Mouse (Mus musculus) lung, postnatal 25 days (tissue): Measurements from ENCODE around the gene Cdnf.
A peak's percentile ranks its signal among the peaks of the same experiment; 100 is the strongest.

Experiments
- DNase-seq: peaks from one replicate; pipeline ENCODE4 v3.0.0; 2022; ENCODE audit warnings: low spot score

Cdnf gene

GRCm38 (mm10) chr2:3512552-3513454 lies at the start of gene Cdnf, which contains the start of the genes Gm45902 and Hspa14:
Gene Cdnf, plus strand, starts transcription at chr2:3513030.
Gene Gm45902, minus strand, starts transcription at chr2:3512790.
Gene Hspa14, minus strand, starts transcription at chr2:3512814.
- peak; percentile 98 for DNase-seq

- DNase-seq = no peak
Observed at GRCm38 (mm10) chr2:3473891-3474290, 38.9 kb upstream of the Cdnf start.

GRCm38 (mm10) chr2:3474361-3474805 lies 38.4 kb upstream of the Cdnf start:
- peak; percentile 36 for DNase-seq

- DNase-seq = peak; percentile 97
Observed at GRCm38 (mm10) chr2:3474861-3475283, 38.0 kb upstream of the Cdnf start, which contains the start of gene Suv39h2. Gene Suv39h2, minus strand, starts transcription at chr2:3475031.

- DNase-seq = peak; percentile 1
Observed at GRCm38 (mm10) chr2:3475746-3476251, 37.0 kb upstream of the Cdnf start.

- DNase-seq = no peak
Observed at GRCm38 (mm10) chr2:3480239-3480638, 32.6 kb upstream of the Cdnf start.

- no peak for DNase-seq
Observed at GRCm38 (mm10) chr2:3489816-3490215, 23.0 kb upstream of the Cdnf start.

GRCm38 (mm10) chr2:3493833-3494409 lies 18.9 kb upstream of the Cdnf start:
- DNase-seq = no peak

GRCm38 (mm10) chr2:3499543-3499942 lies 13.3 kb upstream of the Cdnf start:
- DNase-seq = no peak

- no peak for DNase-seq
Observed at GRCm38 (mm10) chr2:3500886-3501285, 11.9 kb upstream of the Cdnf start.

GRCm38 (mm10) chr2:3512076-3512475 lies 754 bp upstream of the Cdnf start:
- peak; percentile 12 for DNase-seq

GRCm38 (mm10) chr2:3522558-3522957 lies 9.7 kb downstream of the Cdnf start:
- no peak for DNase-seq

- DNase-seq = no peak
Observed at GRCm38 (mm10) chr2:3526288-3526687, 13.5 kb downstream of the Cdnf start.

- DNase-seq = no peak
Observed at GRCm38 (mm10) chr2:3541307-3542079, 28.7 kb downstream of the Cdnf start.

GRCm38 (mm10) chr2:3546055-3546454 lies 33.2 kb downstream of the Cdnf start:
- no peak for DNase-seq

- DNase-seq = peak; percentile 50
Observed at GRCm38 (mm10) chr2:3546588-3546987, 33.8 kb downstream of the Cdnf start.

GRCm38 (mm10) chr2:3570186-3570585 lies 57.4 kb downstream of the Cdnf start, which contains the start of gene Fam107b:
Gene Fam107b, plus strand, starts transcription at chr2:3570488.
- DNase-seq = no peak

GRCm38 (mm10) chr2:3570606-3571005 lies 57.8 kb downstream of the Cdnf start:
- no peak for DNase-seq

- no peak for DNase-seq
Observed at GRCm38 (mm10) chr2:3573883-3574282, 61.1 kb downstream of the Cdnf start.

GRCm38 (mm10) chr2:3575140-3575539 lies 62.3 kb downstream of the Cdnf start:
- DNase-seq = no peak
